9 mouse cellular contexts compared by ENCODE assay signal in the genomic region with DNA sequence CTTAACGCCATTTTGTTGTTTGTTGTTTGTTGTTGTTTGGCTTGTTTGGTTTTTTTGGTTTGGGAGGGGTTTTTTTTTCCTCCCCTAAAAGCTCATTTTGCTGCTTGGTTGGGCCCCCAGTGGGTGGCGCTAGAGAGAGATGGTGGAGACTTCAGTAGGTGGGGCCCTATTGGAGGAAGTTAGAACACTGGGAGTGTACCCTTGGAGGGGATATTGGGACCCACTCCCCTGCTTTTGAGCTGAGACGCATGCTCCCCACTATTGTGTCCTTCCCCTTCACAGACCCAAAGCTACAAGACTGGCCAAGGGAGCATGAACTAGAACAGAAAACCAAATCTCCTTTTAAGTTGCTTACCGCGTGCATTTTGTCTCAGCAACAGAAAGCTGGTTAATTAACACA. TPM values are rescaled to one million over a fixed set of nuclear protein-coding genes. Genes with fewer than 3 reads are reported as not detected.
DNase-seq lines count a peak whose midpoint lies in the region; ATAC-seq and TF ChIP-seq lines count a peak whose summit lies in the region.
"Had no signal": no experiment of that assay in that cellular context is flagged by ENCODE, and none has a peak within 500 bp of the region (broad histone marks: within the 10 kb centered on the region; RNA-seq: fewer than 3 reads in every experiment).

No protein-coding gene starts in this region.

- no peak overlapping the region for H3K4me2 ChIP-seq in kidney, embryonic 16.5 days (replicated peaks; ENCODE audit: low read depth, low read length)
- no peak overlapping the region for H3K4me2 ChIP-seq in forebrain, embryonic 12.5 days

- no peaks in the 10 kb centered on the region for H3K9me3 ChIP-seq in kidney, embryonic 16.5 days (ENCODE audit: low read length)
- H3K9me3 ChIP-seq in E14TG2a.4 (ENCODE audit: low read length), result no peaks in the 10 kb centered on the region
- no peaks in the 10 kb centered on the region for H3K9me3 ChIP-seq in forebrain, embryonic 12.5 days
- H3K9me3 ChIP-seq: limb, embryonic 12.5 days had no signal

- no peak overlapping the region for H3K4me3 ChIP-seq in kidney, adult 2 months (ENCODE audit: insufficient read depth, low read depth, low read length)
- no peak overlapping the region for H3K4me3 ChIP-seq in kidney, embryonic 16.5 days (ENCODE audit: low read length)
- no peak overlapping the region for H3K4me3 ChIP-seq in E14TG2a.4 (replicated peaks; ENCODE audit: low read length)
- H3K4me3 ChIP-seq in small intestine, adult 2 months (ENCODE audit: low read depth, low read length), result no peak overlapping the region
- no peak overlapping the region for H3K4me3 ChIP-seq in forebrain, embryonic 12.5 days (replicated peaks)

- no peaks in the 10 kb centered on the region for H3K4me1 ChIP-seq in kidney, adult 2 months (ENCODE audit: control insufficient read depth, insufficient read depth, low read length)
- H3K4me1 ChIP-seq in kidney, embryonic 16.5 days (ENCODE audit: insufficient read depth, low read length), result peaks cover 24% of the 10 kb centered on the region
- peaks cover 17% of the 10 kb centered on the region for H3K4me1 ChIP-seq in E14TG2a.4 (replicated peaks; ENCODE audit: low read depth, low read length)
- H3K4me1 ChIP-seq in small intestine, adult 2 months (ENCODE audit: control insufficient read depth, insufficient read depth, insufficient read length, low read length), result peaks cover 4% of the 10 kb centered on the region; the same call in 1 of the 2 replicates
- H3K4me1 ChIP-seq in forebrain, embryonic 12.5 days, result peaks cover 11% of the 10 kb centered on the region

- no peak overlapping the region for H3K27ac ChIP-seq in kidney, adult 2 months (ENCODE audit: insufficient read depth, low read depth, low read length)
- H3K27ac ChIP-seq in kidney, embryonic 16.5 days (ENCODE audit: low read length), result no peak overlapping the region
- no peak overlapping the region for H3K27ac ChIP-seq in small intestine, adult 2 months (ENCODE audit: insufficient read depth, low read depth, low read length)
- no peak overlapping the region for H3K27ac ChIP-seq in forebrain, embryonic 12.5 days
- H3K27ac ChIP-seq: limb, embryonic 12.5 days had no signal

- no peak for ATAC-seq in kidney, embryonic 16.5 days (ENCODE audit: low FRiP score, low TSS enrichment)
- ATAC-seq in forebrain, embryonic 12.5 days (ENCODE audit: low FRiP score), result no peak

- DNase-seq in kidney, adult 2 months, result peak; percentile 36
- DNase-seq in WW6 (ENCODE audit: low read depth, low spot score), result peak; percentile 26
- DNase-seq in embryo, embryonic 11 days, result peak; percentile 37
- peak; percentile 55 for DNase-seq in left cerebral cortex, postnatal 4 days

- intact Hi-C loops in left cerebral cortex, postnatal 4 days (cut with DNase I), result no loop called here

- H3K9ac ChIP-seq in kidney, embryonic 16.5 days (replicated peaks; ENCODE audit: low read length), result no peak overlapping the region
- H3K9ac ChIP-seq in forebrain, embryonic 12.5 days, result no peak overlapping the region
- H3K9ac ChIP-seq: limb, embryonic 12.5 days had no signal

- WGBS in kidney, adult 2 months, result 56% methylated on average over 5 of the region's 5 CpGs
- WGBS in kidney, embryonic 16.5 days, result 55% methylated on average over 5 of the region's 5 CpGs
- 45% methylated on average over 5 of the region's 5 CpGs for WGBS in small intestine, adult 2 months
- 40% methylated on average over 5 of the region's 5 CpGs for WGBS in forebrain, embryonic 12.5 days

- peaks cover 1% of the 10 kb centered on the region; the same call in 1 of the 2 replicates for H3K27me3 ChIP-seq in kidney, adult 2 months (replicated peaks; ENCODE audit: control insufficient read depth, insufficient read depth, low read length)
- H3K27me3 ChIP-seq in kidney, embryonic 16.5 days (ENCODE audit: insufficient read depth, low read length), result no peaks in the 10 kb centered on the region; the same call in 1 of the 2 replicates
- peaks cover 68% of the 10 kb centered on the region for H3K27me3 ChIP-seq in E14TG2a.4 (ENCODE audit: insufficient read depth, low read length)
- H3K27me3 ChIP-seq in small intestine, adult 2 months (ENCODE audit: control insufficient read depth, insufficient read depth, low read length), result no peaks in the 10 kb centered on the region
- H3K27me3 ChIP-seq in forebrain, embryonic 12.5 days, result peaks cover 57% of the 10 kb centered on the region

- no peaks in the 10 kb centered on the region for H3K36me3 ChIP-seq in kidney, adult 2 months (ENCODE audit: control insufficient read depth, insufficient read depth, low read length)
- H3K36me3 ChIP-seq in kidney, embryonic 16.5 days (ENCODE audit: insufficient read depth, low read length), result no peaks in the 10 kb centered on the region
- no peaks in the 10 kb centered on the region for H3K36me3 ChIP-seq in E14TG2a.4 (ENCODE audit: insufficient read depth, low read length)
- H3K36me3 ChIP-seq in small intestine, adult 2 months (ENCODE audit: control insufficient read depth, insufficient read depth, low read length), result no peaks in the 10 kb centered on the region
- H3K36me3 ChIP-seq in forebrain, embryonic 12.5 days (replicated peaks), result no peaks in the 10 kb centered on the region
- H3K36me3 ChIP-seq: limb, embryonic 12.5 days had no signal

- no peak for TF ChIP-seq POLR2A in kidney, adult 2 months (IDR thresholded peaks at IDR 0.05; ENCODE audit: low read depth, low read length)
- no peak for TF ChIP-seq POLR2A in small intestine, adult 2 months (IDR thresholded peaks at IDR 0.05; ENCODE audit: low read depth, low read length)

- TF ChIP-seq CTCF in kidney, adult 2 months (conservative IDR thresholded peaks at IDR 0.05; ENCODE audit: insufficient read depth, insufficient read length, low read depth, low read length), result peak; percentile 52
- TF ChIP-seq CTCF in E14TG2a.4 (conservative IDR thresholded peaks at IDR 0.05; ENCODE audit: low read length), result peak; percentile 92
- TF ChIP-seq CTCF in small intestine, adult 2 months (IDR thresholded peaks at IDR 0.05; ENCODE audit: extremely low read depth, insufficient read length, insufficient replicate concordance, low read depth, low read length), result peak; percentile 75; the same call in 1 of the 2 replicates

RNA-seq across cellular contexts. Expression of a gene that starts 1.1 kb away (rescaled TPM):
- 3.2 and 4.0 TPM in 2 replicates for polyA plus RNA-seq in kidney, adult 2 months (2012; rRNA removed)
- 7.7 and 9.1 TPM in 2 replicates for polyA plus RNA-seq in kidney, embryonic 16.5 days (2015; fragmentation: Nextera tagmentation; extraction: Ambion mirVana)
- total RNA-seq in left cerebral cortex, postnatal 4 days (2021), result 10 to 100 TPM; 28.6 TPM
- polyA plus RNA-seq in small intestine, adult 2 months (2012; rRNA removed), result 10.2 and 26.8 TPM in 2 replicates
- polyA plus RNA-seq in forebrain, embryonic 12.5 days (2016; fragmentation: Nextera tagmentation; extraction: Ambion mirVana), result 3.0 and 4.3 TPM in 2 replicates
